Mouse (Mus musculus): ENCODE measurements around the gene Apoh.

GRCm38 (mm10) chr11:108293843-108294242 lies 49.3 kb upstream of the Apoh start:
- TF ChIP-seq CTCF (IDR thresholded peaks at IDR 0.05; ENCODE audit: control insufficient read depth, insufficient read depth, insufficient read length) = no peak
- TF ChIP-seq USF1 (IDR thresholded peaks at IDR 0.05; ENCODE audit: low read depth) = no peak
- no peak for TF ChIP-seq MAX (IDR thresholded peaks at IDR 0.05)
- TF ChIP-seq MYOD1 (IDR thresholded peaks at IDR 0.05; ENCODE audit: control insufficient read depth, insufficient read length, low read depth) = no peak
